Mouse (Mus musculus) layer of hippocampus, postnatal 36 days (tissue): ENCODE data around the gene Lmod2. TPM values are rescaled to one million over a fixed set of nuclear protein-coding genes. Genes with fewer than 3 reads are reported as not detected.

Source experiments
- DNase-seq, 2 experiments: peaks; one replicate each; pipeline ENCODE4 v3.0.0; 2022
- total RNA-seq, 2 experiments: library from RNA; stranded (reverse); gene quantifications; 2 replicates each; pipeline ENCODE4 v1.2.3; 2021

The Lmod2 gene
- not detected for total RNA-seq

DNA sequence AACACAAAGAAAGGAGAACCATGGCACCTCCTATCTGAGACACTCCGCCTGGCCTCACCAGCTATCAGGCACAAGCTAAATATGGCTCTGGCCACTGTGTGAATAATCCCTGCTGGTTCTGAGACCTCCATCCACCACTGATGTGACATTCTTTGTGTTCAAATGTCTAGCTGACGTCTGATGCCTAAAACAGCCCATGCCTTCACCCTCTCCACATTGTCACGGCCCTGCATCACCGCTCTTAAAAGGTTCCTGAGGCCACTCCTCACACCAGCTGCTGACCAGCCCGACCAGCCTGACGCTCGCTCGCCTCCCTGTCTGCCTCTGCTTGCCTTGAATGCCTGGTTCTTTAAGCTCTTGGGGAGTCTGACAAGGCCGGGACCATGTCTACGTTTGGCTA lies at the start of gene Lmod2:
TSS of gene Lmod2 (plus strand) at position 263 of the 400 bp plus-strand sequence.
- DNase-seq = no peak

DNA sequence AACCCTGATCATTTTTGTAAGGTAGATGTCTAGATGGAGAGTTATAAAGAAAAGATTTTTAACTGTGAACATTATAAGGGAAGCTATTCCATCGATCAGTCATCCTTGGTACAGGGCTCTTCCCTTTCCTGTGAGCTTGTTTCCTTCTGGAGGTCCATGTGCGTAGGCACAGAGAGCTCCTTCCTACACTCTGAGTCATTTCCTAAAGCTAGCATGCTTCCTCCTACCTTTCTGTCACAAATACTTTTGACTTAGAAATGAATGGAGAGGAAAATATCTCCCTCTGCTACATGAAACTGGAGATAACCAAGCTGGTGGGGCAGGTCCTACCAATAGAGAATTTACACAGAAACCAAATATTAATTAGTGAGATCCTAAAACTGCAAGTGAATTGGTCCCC lies 47.8 kb upstream of the Lmod2 start:
- no peak for DNase-seq

DNA sequence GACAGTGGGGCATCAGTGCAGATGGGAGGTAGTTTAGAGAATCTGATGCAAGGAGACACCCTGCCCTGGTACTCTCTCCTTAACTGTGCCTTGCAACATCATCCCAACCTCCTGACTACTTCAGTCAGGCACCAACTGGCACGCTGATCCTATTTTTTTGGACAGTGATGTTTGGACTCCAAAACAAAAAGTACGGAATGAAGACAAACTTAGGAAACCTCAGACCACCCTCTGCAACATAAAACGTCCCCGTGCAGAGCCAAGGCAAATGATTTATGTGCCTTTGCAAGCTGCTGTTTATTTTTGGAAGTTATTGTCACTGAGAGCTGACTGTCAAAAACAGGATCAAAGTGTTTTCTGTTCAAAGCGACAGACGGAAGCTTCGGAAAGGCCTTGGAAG lies 45.5 kb upstream of the Lmod2 start:
- DNase-seq = no peak

DNA sequence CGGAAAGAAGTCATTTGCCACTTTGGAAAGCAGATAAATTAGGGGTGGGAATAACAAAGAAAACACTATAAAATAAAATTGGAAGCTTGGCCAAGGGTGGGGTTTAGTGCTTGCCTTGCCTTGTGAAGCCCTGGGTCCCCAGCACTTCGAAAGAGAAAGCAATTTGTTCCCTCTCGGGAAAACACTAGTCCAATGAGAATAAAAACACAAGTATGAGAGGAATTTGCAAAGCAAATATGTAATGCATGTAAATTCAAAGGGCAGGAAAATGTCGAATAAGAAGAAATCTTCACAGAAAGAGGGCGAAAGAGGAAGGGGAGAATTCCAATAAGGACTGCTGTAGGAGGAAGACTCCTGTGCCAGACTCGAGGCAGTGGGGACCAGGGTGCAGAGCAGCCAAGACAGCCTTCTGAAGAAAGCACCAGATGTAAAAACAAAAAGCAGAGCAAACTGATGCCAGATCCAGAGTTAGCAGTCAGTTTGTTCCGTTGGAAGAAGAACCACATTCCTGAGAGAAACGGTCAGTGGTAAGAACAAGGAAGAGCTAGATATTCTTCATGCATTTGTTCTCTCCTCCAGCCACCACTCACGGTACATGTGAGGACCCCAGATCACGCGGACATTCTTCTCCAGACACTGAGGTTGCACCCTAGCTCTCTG lies 43.0 kb upstream of the Lmod2 start:
- DNase-seq = no peak

DNA sequence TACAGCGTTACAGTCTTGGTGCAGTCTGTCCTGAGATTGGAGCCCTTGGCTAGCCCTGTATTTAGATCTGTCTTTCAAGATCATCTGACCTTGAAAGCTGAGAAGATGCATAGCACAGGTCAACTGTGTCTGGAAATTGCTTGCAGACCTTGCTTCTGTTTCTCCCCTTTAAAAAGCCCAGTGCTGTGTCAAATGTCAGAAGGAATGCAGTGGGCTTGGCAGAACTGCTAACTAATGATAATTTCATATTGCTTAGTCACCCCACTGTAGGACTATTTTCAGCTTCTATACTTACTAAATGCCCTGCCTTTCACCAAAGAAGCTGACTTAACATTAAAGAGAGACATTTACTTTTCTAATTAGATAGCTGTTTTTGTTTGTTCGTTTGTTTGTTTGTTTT lies 42.1 kb upstream of the Lmod2 start:
- no peak for DNase-seq

DNA sequence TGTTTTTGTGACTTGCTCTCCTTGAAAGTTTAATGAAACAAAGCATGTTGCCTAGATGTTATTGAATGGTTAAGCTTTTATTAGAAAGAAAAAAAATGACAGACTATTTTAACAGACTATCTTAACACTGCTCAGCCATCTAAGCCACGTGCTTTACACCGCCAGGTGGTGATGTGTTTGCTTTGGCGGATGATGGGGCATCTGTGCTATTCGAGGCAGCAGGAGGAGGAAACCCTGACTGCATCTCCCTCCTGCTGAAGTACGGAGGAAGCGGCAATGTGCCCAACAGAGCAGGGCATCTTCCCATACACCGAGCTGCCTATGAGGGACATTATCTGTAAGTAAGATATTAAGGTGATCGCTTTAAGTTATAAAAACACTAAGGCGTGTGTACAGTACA lies 33.5 kb upstream of the Lmod2 start:
- peak; percentile 25 to 31 for DNase-seq

DNA sequence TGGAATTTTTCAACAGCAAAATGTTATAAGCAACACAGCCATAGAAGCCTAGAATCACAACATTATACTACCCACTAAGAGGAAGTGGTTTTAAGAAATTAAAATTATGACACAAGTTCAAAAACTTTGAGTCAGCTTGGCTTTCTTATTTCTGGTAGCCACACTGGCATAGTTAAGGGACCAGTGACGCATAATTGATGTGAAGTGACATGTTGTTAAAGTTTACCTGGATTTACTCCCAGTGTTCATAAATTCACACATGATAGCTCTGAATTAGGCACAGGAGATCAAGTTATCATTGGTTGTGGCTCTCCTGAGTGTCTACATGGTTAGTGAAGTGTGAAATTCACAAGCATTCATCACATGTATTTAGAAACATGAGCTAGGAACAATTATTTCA lies 32.7 kb upstream of the Lmod2 start:
- DNase-seq = no peak

DNA sequence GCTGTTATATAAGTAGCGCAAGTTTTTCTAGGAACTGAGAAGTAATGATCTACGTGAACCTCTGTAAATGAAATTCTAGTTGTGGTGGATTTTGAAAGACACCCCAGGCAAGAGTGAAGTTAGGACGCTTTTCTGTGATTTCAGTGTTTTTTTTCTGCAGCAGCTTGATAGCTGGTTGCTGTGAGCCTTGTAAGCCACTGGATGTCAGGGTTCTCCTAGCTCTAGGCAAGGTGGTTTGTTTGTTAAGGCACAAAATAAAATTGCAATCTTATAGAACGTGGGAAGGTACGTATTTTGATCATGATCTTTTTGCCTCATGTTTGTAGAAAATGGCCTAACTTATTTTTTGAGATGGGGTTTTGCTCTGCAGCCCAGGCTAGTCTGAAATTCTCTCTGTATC lies 28.6 kb upstream of the Lmod2 start:
- no peak for DNase-seq

DNA sequence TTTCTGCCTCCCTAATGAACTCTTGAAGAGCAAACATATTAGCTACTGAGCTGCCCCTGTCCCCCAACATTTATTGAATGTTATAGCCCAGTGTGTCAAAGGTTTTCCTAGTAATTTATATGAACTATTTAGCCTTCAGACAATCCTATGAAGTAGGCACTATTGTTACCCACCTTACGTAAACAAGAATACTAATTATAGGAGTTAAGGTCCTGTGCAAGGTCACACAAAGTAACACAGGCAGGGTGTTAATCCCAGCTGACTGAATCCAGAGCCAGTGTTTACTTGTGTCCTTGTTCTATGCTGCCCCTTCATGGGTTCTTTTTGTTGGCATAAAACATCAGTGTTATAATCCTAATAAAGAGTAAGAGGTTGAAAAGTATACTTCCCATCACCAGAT lies 27.9 kb upstream of the Lmod2 start:
- no peak for DNase-seq

DNA sequence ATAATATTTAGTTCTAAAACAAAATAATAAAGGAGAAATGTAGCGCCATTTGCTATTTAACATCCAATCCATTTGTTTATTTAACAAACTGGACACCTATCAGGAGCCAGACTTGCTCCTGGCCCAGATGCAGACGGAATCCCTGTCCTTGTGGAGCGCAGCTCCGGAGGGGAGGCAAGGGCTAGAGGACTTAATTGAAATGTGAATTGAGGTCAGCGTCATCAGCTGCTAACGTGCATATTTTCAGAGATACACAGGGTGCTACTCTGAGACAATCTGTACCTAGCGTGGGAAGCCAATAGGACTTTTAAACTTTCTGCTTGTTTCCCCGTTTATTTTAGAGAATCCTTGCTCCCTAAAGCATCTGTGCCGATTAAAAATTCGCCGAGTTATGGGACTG lies 27.3 kb upstream of the Lmod2 start:
- DNase-seq = no peak

DNA sequence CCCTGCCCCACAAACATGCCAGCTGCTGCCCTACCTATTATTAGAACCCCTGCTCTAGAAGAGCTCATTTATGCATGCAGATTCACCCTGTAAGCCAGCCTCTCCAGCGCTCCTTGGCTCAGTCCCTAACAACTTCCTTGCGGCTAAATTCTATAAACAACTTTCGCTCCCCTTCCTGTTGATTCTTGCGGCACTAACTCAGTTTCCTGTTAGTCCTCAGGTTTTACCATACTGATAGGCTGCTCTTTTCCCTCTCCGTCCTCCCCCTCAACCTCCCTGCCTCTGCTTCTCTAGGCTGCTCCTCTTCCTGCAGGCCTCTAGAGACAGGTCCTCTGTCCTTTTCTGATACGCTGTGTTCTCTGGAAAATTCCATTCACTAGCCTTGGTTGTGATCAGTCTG lies 26.4 kb upstream of the Lmod2 start:
- no peak for DNase-seq

DNA sequence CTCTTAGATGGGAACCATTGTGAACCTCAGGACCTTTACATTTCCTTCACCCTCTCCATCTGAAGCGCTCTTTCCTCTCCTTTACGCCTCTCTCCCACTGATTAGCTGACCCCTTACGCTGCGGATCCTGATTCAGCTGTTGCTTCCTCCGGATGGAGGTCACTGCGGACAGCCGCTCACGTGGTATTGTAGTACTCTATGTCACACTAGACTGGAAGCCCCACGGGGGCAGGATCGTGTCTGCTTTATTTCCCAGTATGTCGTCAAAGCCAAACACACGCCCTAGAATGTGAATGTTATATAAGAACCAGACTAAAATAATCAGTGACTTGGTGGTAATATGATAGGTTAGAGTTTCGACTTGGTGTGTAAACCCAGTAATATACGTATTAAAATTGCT lies 25.1 kb upstream of the Lmod2 start:
- no peak for DNase-seq

DNA sequence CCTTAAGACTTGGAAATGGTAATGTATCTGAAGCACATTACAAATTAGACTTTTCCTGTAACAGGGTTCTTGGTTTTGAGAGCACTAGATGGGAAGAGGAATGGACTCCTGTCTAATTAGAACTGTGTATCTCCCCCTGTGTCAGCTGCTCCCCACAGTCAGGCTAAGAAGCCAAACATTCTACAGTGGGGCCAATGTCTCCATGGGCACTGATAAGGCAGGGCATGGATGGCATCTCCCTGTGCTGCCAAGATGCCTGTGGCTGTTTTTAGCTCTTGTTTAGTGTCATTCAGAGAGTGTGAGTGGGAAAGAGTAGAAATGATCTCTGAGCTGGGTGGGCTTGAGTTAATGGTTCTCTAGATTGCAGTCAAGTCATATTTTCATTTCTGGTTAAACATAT lies 24.2 kb upstream of the Lmod2 start:
- DNase-seq = no peak

DNA sequence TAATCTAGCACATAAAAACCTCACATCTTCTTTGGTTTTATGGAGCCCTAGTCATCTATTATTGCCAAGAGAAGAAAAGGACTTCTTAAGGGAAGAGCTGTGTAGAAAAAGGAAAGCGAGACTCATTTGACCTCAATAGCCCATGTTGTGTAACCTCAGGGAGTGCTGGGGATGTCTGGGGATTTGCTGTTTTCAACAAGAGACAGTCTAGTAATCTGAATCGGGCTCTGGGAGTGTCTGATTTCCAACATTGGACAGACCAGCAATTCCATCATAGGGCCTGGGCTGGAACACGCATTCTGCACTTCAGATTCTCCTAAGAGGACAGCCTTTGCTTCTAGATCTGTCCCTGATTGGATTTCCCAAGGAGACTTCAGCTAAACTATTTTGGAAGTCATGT lies 14.1 kb upstream of the Lmod2 start:
- DNase-seq = no peak

DNA sequence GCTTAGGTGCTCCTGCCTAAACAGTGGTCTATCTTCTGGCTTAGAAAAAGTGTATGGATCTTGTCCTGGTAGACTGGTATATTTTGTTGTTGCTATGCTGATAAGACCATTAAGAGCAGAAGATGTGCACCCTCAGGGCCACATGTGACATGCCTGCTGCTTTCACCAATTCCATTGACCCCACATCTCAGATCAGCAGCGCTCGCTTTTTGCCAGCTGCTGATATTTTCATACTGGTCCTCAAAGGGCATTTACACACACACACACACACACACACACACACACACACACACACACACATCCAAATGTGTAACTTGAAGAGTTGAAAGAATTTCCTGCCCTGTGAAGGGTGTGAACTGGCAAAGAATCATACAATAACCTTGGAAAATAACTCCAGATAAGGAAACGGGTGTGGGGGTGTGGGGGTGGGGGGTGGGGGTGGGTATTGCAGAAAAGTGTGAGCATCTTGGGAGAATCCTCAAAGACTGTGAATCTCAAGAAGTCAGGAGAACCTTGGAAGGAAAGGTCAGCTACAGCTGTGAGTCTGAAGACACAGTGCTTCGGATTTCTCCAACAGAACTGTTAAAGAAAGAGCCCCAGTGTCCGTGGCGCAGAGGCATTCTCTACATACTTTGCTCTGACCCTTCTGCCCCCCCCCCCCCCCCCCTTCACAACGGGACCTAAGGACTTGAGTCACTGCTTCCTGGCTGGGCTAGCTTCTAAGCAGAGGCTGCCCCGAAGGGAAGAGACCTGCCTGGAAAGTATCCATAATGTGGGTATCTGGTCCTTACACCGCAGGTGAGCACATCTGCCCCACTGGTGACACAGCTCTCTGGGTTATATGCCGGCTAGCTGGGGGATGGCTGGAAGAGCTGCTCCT lies 11.9 kb upstream of the Lmod2 start:
- no peak for DNase-seq

DNA sequence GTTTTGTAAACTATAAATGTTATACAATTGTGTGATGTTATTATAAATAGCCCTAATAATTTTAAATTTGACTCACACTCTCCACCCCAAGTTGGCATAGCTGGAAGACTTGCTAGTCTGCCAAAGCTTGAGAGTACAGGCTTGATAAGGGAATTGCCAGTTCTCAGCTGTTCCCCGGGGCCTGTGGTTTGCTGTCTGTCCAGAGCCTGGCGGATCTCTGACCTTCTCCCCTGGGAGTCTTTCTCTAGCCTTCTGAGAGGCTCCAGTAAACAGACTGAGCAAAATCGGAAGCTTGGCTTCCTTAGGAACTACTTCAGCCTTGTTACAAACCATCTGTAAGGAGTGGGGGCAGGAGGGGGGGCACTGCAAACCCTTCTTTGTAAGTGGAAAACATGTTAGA lies 10.7 kb upstream of the Lmod2 start:
- DNase-seq = no peak

DNA sequence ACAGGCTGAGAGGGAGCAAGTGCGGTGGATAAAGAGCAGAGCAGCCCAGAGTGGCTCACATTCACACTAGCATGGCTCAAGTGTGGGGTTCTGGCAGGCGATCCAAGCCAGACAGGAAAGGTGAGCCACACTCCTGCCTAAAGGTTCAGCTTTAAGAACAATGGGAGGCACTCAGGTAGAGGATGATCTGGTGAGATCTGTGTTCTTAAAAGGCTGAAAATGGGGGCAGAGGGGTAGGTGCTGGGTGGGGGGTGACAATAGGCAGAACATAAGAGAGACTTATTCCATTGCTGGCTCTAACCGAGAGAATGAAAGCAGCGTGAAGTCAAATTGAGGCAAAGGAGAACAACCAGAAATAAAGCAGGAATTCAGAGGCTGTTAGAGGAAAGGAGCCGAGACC lies 7.3 kb upstream of the Lmod2 start:
- DNase-seq = no peak

DNA sequence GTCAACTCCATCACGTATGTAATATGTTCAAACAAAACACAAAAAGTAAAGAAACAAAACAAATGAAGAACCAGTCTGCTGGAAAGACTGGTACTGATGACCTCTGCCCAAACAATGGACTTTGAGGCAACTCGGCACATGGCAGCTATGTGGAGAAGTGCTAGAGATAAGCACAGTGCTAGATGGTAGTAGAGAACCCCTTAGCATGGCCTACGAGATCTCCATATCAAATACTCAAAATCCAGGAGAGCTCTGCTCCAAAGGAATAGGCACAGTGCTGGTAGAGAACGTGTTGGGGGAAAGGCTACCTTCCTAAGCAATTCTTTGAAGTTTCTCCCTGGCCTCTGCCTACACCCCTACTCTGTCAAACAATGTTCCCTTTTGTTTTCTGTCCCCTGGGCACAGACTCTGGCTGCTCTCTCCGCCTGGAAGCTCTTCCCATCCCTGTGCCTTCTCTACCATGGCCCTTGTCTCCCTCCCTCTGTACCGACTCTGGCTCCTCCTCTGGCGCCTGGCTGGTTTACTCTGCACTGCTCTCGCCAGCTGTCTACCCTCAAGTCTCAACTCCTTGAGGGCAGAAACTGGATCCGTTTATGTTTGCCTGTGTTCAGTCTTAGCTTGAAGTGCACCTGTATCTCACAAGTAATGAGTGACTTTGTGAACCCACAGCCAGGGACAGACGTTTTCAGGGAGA lies 5.9 kb upstream of the Lmod2 start:
- DNase-seq = no peak

DNA sequence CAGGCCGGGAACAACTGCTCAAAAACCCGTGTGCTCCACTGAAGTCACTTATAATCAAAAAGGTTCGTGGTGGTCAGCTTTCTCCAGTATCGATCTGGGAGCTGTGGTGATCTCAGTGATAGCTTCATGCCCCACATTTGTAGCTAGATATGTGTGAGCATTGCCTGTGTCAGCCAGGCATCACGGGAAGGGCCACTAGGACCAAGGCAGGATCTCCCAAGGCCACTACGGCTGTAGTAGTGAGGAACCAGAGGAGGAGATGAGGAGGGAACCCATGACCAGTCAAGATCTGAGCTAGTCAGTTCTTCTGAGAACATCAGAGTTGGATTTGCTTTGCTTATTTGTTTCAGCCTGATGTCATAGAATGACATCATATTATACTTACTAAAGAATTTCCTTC lies 1.6 kb downstream of the Lmod2 start:
- DNase-seq = no peak

DNA sequence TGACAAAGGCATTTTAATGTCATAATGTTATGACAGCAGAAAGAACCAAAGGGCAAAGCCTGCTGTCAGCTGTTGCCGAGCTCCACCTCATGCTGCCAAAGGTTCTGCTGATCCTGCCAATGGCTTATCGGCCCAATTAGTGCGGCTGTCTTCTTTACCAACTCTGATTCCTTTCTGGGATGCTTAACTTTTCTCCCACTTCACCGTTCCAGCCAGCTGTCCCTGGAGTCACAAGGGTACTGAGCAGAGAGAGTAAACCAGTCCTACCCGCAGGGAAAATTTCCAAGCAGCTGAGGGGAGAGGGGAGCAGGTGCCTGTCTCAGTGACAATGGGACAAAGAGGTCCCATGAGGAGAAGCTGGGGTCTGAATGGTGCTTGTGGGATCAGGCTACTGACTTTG lies 2.1 kb downstream of the Lmod2 start:
- no peak for DNase-seq

DNA sequence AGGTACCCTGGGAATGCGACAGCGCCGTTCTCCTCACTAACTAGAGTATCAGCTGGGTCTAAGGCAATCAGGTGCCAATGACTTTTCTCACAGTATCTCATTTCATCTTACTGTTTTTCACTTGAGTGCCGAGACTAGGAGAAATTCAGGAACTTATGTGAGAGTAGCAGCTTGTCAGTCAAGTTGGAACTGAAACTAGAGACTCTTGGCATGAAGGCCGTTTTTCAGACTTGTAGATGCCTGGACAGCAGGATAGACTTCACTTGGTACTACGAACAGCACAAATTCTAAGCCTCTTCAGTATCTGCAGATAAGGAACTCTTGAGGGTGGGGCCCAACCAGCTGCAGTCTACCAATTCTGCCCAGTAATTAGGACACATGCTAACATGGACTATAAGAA lies 2.6 kb downstream of the Lmod2 start:
- no peak for DNase-seq

DNA sequence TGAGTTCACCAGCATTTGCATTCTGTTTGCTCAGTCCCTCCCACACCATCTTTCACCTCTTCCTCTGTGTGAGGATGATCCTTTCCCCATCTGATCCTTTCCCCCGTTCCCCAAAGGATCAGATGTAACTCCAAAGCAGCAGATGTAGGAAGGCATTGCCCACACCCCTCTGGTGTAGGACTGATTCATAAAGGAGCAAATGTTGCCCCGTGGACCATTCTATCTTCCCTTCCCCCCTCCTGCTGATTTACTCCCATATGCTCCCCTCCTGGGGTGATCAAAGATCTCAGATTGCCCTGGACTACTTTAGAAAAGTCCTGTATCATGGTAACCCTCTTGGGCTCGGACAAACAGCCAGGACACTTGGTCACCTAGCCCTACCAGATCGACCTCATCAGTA lies 3.2 kb downstream of the Lmod2 start:
- DNase-seq = no peak

DNA sequence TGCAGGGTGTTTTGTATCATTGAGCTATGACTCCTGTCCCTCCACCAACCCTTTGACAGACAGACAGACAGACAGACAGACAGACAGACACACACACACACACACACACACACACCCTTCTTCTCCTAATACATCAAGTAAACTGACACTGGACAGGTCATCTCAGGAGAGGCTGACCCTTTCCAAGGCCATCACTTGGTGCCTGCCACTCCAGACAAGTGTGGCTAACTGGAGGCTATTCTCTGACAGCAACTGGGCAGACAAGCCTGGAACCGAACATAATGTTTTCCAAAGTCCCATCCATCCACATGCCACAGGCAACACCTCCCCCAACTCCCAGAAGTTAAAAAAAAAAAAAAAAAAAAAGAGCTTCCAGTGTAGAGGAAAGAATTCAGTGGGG lies 4.1 kb downstream of the Lmod2 start:
- DNase-seq = no peak

DNA sequence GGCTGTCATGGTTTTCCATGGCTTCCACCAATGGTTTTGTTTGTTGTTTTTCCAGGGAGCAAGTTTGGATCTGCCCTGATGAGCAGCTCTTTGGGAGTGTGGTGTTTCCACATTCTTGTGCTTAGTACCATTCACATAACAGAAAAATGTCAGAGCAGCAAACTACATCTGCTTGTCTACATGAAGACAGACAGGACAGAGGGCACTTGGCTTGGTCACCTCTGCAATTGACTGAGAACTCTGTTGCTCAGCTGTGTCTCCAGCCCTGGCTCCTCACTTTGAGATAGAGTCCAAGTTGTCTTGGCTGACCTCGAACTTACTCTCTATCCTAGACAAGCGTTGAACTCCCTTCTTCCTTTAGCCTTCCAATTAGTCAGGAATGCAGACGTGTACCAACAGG lies 4.8 kb downstream of the Lmod2 start:
- DNase-seq = no peak
